Mouse (Mus musculus): ENCODE results near the gene Dpp7. TPM values are rescaled to one million over a fixed set of nuclear protein-coding genes. Genes with fewer than 3 reads are reported as not detected.

Gene Dpp7
- polyA plus RNA-seq, 2 experiments: 24.7 to 43.6 TPM

GRCm38 (mm10) chr2:25373431-25373830, 17.3 kb upstream of the Dpp7 start:
- peaks cover 23% of the 10 kb centered on the region for H3K36me3 ChIP-seq (ENCODE audit: control insufficient read depth, insufficient read depth, low read length)
- no peaks in the 10 kb centered on the region for H3K27me3 ChIP-seq (ENCODE audit: control insufficient read depth, insufficient read depth, low read length)
- 13% methylated on average over 2 of the region's 2 CpGs for WGBS
- peak overlapping the region; percentile 70 for H3K4me3 ChIP-seq (replicated peaks; ENCODE audit: low read length)
- no peak overlapping the region for H3K27ac ChIP-seq (replicated peaks; ENCODE audit: low read depth, low read length)
- DNase-seq (ENCODE audit: low spot score) (no peak), ATAC-seq (ENCODE audit: low FRiP score, low read depth) (no peak)
- no peak for TF ChIP-seq POLR2A (IDR thresholded peaks at IDR 0.05; ENCODE audit: borderline replicate concordance, extremely low read depth, insufficient read depth, insufficient read length)
- H3K4me2 ChIP-seq (replicated peaks; ENCODE audit: low read depth, low read length, severe bottlenecking): peak overlapping the region; percentile 96
- peak overlapping the region; percentile 54 for H3K9ac ChIP-seq (ENCODE audit: low read depth, low read length, severe bottlenecking)
- H3K4me1 ChIP-seq (ENCODE audit: control insufficient read depth, insufficient read depth, low read length): peaks cover 21% of the 10 kb centered on the region
- no peaks in the 10 kb centered on the region for H3K9me3 ChIP-seq (ENCODE audit: control insufficient read depth, low read length)

- Histone ChIP-seq H3K4me3 (replicated peaks; ENCODE audit: low read length) (peak overlapping the region; percentile 70), H3K27me3 (ENCODE audit: control insufficient read depth, insufficient read depth, low read length) (no peaks in the 10 kb centered on the region), H3K27ac (replicated peaks; ENCODE audit: low read depth, low read length) (no peak overlapping the region), H3K9ac (ENCODE audit: low read depth, low read length, severe bottlenecking) (peak overlapping the region; percentile 54), H3K9me3 (ENCODE audit: control insufficient read depth, low read length) (no peaks in the 10 kb centered on the region), H3K4me2 (replicated peaks; ENCODE audit: low read depth, low read length, severe bottlenecking) (peak overlapping the region; percentile 96), H3K36me3 (ENCODE audit: control insufficient read depth, insufficient read depth, low read length) (peaks cover 22% of the 10 kb centered on the region), H3K4me1 (ENCODE audit: control insufficient read depth, insufficient read depth, low read length) (peaks cover 21% of the 10 kb centered on the region)
- no peak for ATAC-seq (ENCODE audit: low FRiP score, low read depth)
- TF ChIP-seq POLR2A (IDR thresholded peaks at IDR 0.05; ENCODE audit: borderline replicate concordance, extremely low read depth, insufficient read depth, insufficient read length): no peak
- DNase-seq (ENCODE audit: low spot score): no peak
- WGBS: 3% methylated on average over 42 of the region's 42 CpGs
Measured at GRCm38 (mm10) chr2:25372644-25373391, 16.7 kb upstream of the Dpp7 start.

DNA sequence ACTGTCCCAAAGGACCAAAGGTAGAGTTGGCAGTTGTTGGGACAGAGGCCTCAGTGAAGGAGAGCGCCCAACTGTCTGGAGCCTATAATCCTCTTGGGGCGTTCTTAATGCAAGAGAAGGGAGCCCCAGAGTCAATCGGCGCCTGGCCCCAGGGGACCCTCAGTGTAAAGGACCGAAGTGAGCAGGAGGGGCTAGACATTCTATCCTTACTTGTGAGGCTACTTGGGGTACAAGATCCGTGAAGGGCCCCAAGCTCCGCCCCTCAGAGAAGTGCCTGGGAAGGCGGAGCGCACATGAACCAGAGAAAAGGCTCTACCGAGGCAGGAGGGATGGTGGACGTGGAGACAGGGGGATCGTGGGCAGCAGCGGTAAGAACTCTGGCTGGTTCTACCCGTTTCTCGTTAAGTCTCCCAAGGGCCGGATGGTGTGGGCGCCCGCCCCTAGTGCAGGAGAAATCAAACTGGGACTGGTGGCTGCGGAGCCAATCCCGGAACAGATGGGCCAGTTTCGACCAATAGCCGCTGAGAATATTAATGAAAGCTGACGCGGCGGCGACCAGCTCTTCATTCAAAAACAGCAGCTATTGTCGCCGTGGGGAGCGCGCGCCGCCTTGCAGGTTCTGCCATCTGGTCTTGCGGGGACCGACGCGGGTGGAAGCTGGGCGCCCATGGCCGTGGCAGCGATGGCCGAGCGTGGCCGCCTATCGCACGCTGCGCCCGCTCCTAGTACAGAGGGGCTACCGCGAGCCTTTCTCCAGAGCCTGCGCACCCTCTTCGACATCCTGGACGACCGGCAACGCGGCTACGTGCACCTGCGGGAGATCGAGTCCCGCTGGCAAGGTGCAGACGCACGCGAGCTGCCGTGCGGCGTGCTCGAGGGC, 15.8 kb upstream of the Dpp7 start, which contains the start of gene Sapcd2:
Gene Sapcd2 (plus strand): TSS at position 558 of the 880 bp plus-strand sequence.
- no peaks in the 10 kb centered on the region for H3K9me3 ChIP-seq (ENCODE audit: control insufficient read depth, low read length)
- no peaks in the 10 kb centered on the region for H3K27me3 ChIP-seq (ENCODE audit: control insufficient read depth, insufficient read depth, low read length)
- H3K4me1 ChIP-seq (ENCODE audit: control insufficient read depth, insufficient read depth, low read length): peaks cover 21% of the 10 kb centered on the region
- H3K4me2 ChIP-seq (replicated peaks; ENCODE audit: low read depth, low read length, severe bottlenecking): peak within 1 kb of the TSS; percentile 96
- H3K27ac ChIP-seq (replicated peaks; ENCODE audit: low read depth, low read length): peak within 1 kb of the TSS; percentile 73
- TF ChIP-seq POLR2A (IDR thresholded peaks at IDR 0.05; ENCODE audit: borderline replicate concordance, extremely low read depth, insufficient read depth, insufficient read length): no peak
- ATAC-seq (ENCODE audit: low FRiP score, low read depth) (peak; percentile 94), DNase-seq (ENCODE audit: low spot score) (peak; percentile 94)
- 1% methylated on average over 65 of the region's 65 CpGs for WGBS
- peaks cover 15% of the 10 kb centered on the region for H3K36me3 ChIP-seq (ENCODE audit: control insufficient read depth, insufficient read depth, low read length)
- peak within 1 kb of the TSS; percentile 54 for H3K9ac ChIP-seq (ENCODE audit: low read depth, low read length, severe bottlenecking)
- peak within 1 kb of the TSS; percentile 70 for H3K4me3 ChIP-seq (replicated peaks; ENCODE audit: low read length)

- no peaks in the 10 kb centered on the region for H3K36me3 ChIP-seq (ENCODE audit: control insufficient read depth, insufficient read depth, low read length)
- H3K27ac ChIP-seq (replicated peaks; ENCODE audit: low read depth, low read length): no peak overlapping the region
- no peak overlapping the region for H3K4me3 ChIP-seq (replicated peaks; ENCODE audit: low read length)
- H3K27me3 ChIP-seq (ENCODE audit: control insufficient read depth, insufficient read depth, low read length): no peaks in the 10 kb centered on the region
- no peak for ATAC-seq (ENCODE audit: low FRiP score, low read depth)
- no peak for TF ChIP-seq POLR2A (IDR thresholded peaks at IDR 0.05; ENCODE audit: borderline replicate concordance, extremely low read depth, insufficient read depth, insufficient read length)
- no peak for DNase-seq (ENCODE audit: low spot score)
- 91% methylated on average over 3 of the region's 3 CpGs for WGBS
- H3K9me3 ChIP-seq (ENCODE audit: control insufficient read depth, low read length): no peaks in the 10 kb centered on the region
- H3K4me1 ChIP-seq (ENCODE audit: control insufficient read depth, insufficient read depth, low read length): peaks cover 21% of the 10 kb centered on the region
- no peak overlapping the region for H3K4me2 ChIP-seq (replicated peaks; ENCODE audit: low read depth, low read length, severe bottlenecking)
- H3K9ac ChIP-seq (ENCODE audit: low read depth, low read length, severe bottlenecking): no peak overlapping the region
Measured at GRCm38 (mm10) chr2:25369996-25370395, 13.8 kb upstream of the Dpp7 start.

GRCm38 (mm10) chr2:25365091-25365761, 9.1 kb upstream of the Dpp7 start, which contains the start of gene Uap1l1:
Uap1l1 (minus strand) TSS chr2:25365682.
- DNase-seq (ENCODE audit: low spot score) (peak; percentile 66), ATAC-seq (ENCODE audit: low FRiP score, low read depth) (peak; percentile 71)
- 0 out of 2 replicates have a peak, but pooled peaks cover 3% of the 10 kb centered on the region for H3K27me3 ChIP-seq (ENCODE audit: control insufficient read depth, insufficient read depth, low read length)
- WGBS: 0% methylated on average over 47 of the region's 54 CpGs
- H3K4me2 ChIP-seq (replicated peaks; ENCODE audit: low read depth, low read length, severe bottlenecking): peak within 1 kb of the TSS; percentile 99
- no peaks in the 10 kb centered on the region; the same call in 1 of the 2 replicates for H3K4me1 ChIP-seq (ENCODE audit: control insufficient read depth, insufficient read depth, low read length)
- TF ChIP-seq POLR2A (IDR thresholded peaks at IDR 0.05; ENCODE audit: borderline replicate concordance, extremely low read depth, insufficient read depth, insufficient read length): no peak
- H3K36me3 ChIP-seq (ENCODE audit: control insufficient read depth, insufficient read depth, low read length): no peaks in the 10 kb centered on the region
- H3K4me3 ChIP-seq (replicated peaks; ENCODE audit: low read length): peak within 1 kb of the TSS; percentile 60
- no peaks in the 10 kb centered on the region for H3K9me3 ChIP-seq (ENCODE audit: control insufficient read depth, low read length)
- no peak within 1 kb of the TSS for H3K27ac ChIP-seq (replicated peaks; ENCODE audit: low read depth, low read length)
- H3K9ac ChIP-seq (ENCODE audit: low read depth, low read length, severe bottlenecking): peak within 1 kb of the TSS; percentile 66

Measured in limb, embryonic 14.5 days (tissue).